Mouse (Mus musculus): Measurements from ENCODE around the gene Cpvl.

- TF ChIP-seq CTCF (IDR thresholded peaks at IDR 0.05; ENCODE audit: low read depth): no peak
- TF ChIP-seq EP300 (IDR thresholded peaks at IDR 0.05; ENCODE audit: low read depth): no peak
Observed at GRCm38 (mm10) chr6:54023846-54024245, 45.4 kb upstream of the Cpvl start.
